Mouse (Mus musculus) cerebellum, adult 2 months (tissue): ENCODE data around the gene Ksr2.
"Not testable (repeated sequence)": the region's sequence is repeated elsewhere in the genome, so short reads cannot be mapped to it uniquely, and the experiment has no call there.

ENCODE experiments used
- CTCF ChIP-seq: fragments of 200-500 bp; IDR thresholded peaks from 2 replicates; pipeline ENCODE4 v1.5.1; 2011; ENCODE audit warnings: low read depth, mild to moderate bottlenecking, control low read depth, low read length, moderate library complexity, borderline replicate concordance; ENCODE audit not compliant: insufficient read depth
- POLR2A ChIP-seq: fragments of 200-500 bp; IDR thresholded peaks from 2 replicates; pipeline ENCODE4 v1.6.1; 2011; ENCODE audit warnings: low read length, control low read depth, borderline replicate concordance; ENCODE audit not compliant: insufficient read depth

- not testable (repeated sequence) for TF ChIP-seq CTCF, POLR2A
Measured at GRCm38 (mm10) chr5:117433501-117433900, 19.7 kb downstream of the Ksr2 start.
